Mouse (Mus musculus) NIH3T3 (cell line): ENCODE results near the gene Sod1.
"Not testable (repeated sequence)": the region's sequence is repeated elsewhere in the genome, so short reads cannot be mapped to it uniquely, and the experiment has no call there.

Experiments
- DNase-seq: peaks from one replicate; pipeline ENCODE4 v3.0.0-alpha.2; 2012; ENCODE audit warnings: low read depth

The Sod1 gene

DNA sequence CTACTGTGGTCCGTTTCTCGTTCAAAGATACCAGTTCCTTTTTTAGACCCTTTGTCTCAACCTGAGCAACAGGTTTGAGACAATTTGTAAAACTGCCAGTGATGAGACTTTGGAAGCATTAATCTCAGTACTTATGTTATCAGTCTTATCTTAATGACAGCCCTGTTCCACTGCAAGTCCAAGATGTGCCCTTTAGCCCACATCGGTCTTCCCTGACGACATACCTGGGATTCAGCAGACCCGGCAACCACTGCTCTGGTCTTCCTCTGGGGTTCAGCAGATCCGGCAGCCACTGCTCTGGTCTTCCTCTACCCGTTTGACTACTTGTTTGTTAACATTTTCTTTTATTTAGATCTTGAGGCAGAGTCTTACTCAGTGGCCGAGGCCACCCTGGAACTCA lies 8.8 kb upstream of the Sod1 start:
- DNase-seq: no peak

GRCm38 (mm10) chr16:90213477-90214339 lies 6.8 kb upstream of the Sod1 start:
- no peak for DNase-seq

DNA sequence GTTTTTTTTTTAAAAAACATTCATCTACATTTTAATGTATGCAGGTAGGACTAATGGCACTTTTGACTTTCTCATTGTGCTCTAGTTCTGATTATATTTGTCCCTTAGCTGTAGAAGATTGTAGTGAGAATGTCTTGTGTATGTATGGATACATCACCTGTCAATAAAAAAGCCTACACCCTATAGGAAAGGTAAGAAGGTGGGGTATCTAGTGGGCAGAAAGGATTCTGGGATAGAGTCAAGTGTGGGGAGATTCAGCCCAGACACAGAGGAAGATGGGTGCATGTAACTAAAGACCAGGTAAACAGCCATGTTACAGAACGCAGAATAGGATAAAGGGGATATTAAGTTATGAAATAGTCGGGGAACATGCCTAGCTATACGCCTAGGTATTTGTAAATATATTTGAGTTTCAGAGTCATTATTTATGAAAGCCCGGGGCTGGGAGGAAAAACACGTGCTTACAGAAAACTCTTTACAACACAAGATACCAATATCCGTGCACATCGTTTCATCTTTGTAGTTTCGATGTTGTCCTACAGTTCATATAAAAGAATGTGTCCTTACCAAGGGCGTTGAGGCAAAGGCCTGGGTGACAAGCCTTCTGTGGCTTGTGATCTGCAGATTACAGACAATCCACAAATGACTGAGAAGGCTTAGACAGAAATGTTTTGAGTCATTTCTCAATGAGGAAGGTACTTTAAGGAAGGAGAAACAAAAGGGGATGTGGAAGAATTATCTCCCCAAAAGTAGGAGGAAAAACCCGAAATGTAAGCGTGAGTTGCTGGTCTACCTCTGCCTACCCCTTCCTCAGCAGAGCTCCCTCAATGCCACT lies 5.6 kb upstream of the Sod1 start:
- DNase-seq: no peak

DNA sequence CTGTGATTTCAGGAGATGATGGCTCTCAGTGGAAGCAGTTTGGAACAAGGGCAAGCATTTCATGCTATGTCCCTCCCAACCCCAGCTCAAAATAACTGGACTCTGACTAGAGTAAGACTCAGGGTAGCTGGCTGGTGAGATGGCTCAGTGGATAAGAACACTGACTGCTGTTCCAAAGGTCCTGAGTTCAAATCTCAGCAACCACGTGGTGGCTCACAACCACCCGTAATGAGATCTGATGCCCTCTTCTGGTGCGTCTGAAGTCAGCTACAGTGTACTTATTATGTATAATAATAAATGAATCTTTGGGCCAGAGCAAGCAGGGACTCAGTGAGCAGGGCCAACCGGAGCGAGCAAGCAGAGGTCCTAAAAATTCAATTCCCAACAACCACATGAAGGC lies 4.7 kb upstream of the Sod1 start:
- not testable (repeated sequence) for DNase-seq

- no peak for DNase-seq
Observed at GRCm38 (mm10) chr16:90216414-90216813, 4.1 kb upstream of the Sod1 start.

- DNase-seq: no peak
Observed at GRCm38 (mm10) chr16:90217356-90217755, 3.2 kb upstream of the Sod1 start.

DNA sequence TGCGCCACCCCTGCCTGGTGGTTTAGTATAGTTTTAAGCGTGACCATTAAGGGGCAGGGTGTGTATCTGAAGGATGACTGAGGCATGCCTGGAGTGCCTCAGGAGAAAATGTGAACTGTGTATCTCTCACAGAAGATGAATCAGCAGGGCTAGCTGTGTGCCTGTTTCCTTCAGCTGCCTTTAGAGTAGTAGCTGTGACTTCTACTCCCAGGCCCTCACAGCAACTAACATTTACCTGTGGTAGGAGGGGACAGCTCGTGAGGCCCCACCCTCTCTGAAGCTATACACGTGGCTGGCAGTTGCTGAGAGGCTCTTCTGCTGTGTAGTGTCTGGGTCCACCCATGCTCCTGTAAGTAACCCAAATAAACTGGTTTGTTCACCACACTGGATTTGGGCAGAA lies 2.6 kb upstream of the Sod1 start:
- DNase-seq: no peak

DNA sequence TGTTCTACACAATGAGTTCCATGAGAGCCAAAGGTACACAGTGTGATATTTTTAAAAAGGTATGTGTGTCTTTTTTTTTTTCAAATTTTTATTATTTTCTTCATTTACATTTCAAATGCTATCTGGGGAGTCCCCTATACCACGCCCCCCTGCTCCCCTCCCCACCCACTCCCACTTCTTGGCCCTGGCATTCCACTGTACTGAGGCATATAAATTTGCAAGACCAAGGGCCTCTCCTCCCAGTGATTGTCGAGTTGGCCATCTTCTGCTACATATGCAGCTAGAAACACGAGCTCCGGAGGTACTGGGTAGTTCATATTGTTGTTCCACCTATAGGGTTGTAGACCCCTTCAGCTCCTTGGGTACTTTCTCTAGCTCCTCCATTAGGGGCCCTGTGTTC lies 1.1 kb upstream of the Sod1 start:
- not testable (repeated sequence) for DNase-seq

GRCm38 (mm10) chr16:90220892-90221431 lies 408 bp downstream of the Sod1 start:
- DNase-seq: no peak

- peak; percentile 28 for DNase-seq
Observed at GRCm38 (mm10) chr16:90221441-90222070, 1.0 kb downstream of the Sod1 start.

DNA sequence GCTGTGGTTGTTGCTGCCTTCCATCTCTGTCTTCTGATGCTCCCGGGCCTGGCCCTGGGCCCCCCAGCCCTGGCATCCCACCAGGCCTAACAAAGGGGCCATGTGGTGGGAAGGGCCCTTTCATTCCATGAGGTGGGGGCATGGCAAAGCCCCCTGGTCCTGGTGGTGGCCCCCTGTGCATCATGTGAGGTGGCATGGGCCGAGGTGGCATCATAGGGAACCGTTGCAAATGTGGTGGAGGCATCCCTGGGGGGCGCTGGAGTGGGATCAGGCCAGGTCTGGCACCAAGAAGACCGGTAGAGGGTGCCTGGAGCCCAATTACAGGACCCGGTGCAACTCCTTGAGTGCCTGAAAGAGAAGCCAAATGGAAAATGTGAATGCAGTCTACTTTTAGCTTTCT lies 9.3 kb downstream of the Sod1 start:
- DNase-seq: no peak

DNA sequence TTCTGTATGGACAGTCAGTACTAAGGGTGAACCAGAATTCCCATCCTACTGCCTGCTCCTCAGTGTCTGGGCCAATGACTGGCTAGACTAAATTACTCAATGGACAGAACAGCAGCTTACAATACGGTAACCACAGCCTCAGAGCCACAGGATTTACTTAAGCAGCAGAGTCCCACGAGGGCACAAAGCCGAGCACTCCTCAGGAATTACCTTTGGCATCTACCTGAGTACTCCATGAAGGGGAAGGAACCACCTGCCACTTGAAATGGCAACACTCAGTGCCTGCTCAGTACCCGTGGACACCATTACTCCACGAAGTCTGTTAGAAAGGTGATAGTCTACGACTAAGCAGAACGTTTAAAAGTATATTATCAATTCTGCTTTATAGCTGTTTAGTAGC lies 10.7 kb downstream of the Sod1 start:
- DNase-seq: no peak

- no peak for DNase-seq
Observed at GRCm38 (mm10) chr16:90233702-90234101, 13.1 kb downstream of the Sod1 start.

GRCm38 (mm10) chr16:90234617-90235016 lies 14.1 kb downstream of the Sod1 start:
- DNase-seq: no peak

GRCm38 (mm10) chr16:90235188-90235587 lies 14.6 kb downstream of the Sod1 start:
- DNase-seq: no peak

GRCm38 (mm10) chr16:90239128-90239746 lies 18.7 kb downstream of the Sod1 start:
- DNase-seq: peak; percentile 44

- no peak for DNase-seq
Observed at GRCm38 (mm10) chr16:90241875-90242274, 21.3 kb downstream of the Sod1 start.

DNA sequence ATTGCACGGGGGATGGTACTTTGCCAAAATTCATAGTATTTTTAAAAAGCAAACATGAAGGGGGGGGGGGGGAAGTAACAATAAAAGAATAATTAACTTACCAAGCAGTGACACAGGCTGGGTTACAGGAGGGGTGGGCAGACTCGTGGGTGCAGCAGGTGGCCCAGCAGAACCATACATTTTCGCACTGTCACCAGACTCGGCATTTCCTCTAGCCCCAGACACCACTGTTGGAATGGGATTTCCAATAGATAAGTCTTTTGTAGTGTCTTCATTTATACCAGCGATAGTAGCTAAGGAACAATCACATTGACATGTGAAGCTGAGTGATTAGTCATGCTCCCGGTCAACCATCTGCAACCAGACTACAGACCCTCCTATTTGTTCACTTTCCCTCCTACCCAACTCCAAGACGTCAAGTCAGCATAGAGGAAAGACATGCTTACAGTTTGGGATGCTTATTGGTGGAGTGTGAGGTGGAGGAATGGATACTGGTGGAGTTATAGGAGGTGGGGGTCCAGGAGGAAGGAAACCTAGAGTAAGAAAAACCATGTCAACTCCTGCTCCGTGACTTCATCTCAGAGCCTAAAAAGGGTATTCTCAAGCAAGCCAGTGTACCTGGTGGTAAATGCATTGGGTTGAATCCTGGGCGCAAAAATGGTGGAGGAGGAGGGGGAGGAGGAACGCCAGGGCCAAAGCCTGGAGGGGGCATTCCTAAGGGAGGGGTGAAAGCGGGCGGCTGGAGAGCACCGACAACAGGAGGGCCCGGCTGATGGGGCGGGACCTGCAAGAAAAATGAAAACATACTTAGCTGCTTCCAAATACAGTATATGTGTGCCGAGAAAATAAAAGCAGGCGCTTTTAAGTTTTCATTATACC lies 22.1 kb downstream of the Sod1 start:
- DNase-seq: no peak

- DNase-seq: no peak
Observed at GRCm38 (mm10) chr16:90250099-90250498, 29.5 kb downstream of the Sod1 start.

GRCm38 (mm10) chr16:90251256-90251655 lies 30.7 kb downstream of the Sod1 start:
- DNase-seq: not testable (repeated sequence)

GRCm38 (mm10) chr16:90252521-90252920 lies 32.0 kb downstream of the Sod1 start:
- no peak for DNase-seq
